Mouse (Mus musculus) E14TG2a.4 (cell line): ENCODE measurements around the gene Hist1h3f.
"Not testable (repeated sequence)": the region's sequence is repeated elsewhere in the genome, so short reads cannot be mapped to it uniquely, and the experiment has no call there.

Experiments used
- CTCF ChIP-seq: conservative IDR thresholded peaks from 2 replicates; pipeline ENCODE4 v1.5.1; 2014; ENCODE audit warnings: low read length
- NANOG ChIP-seq: IDR thresholded peaks from 2 replicates; pipeline ENCODE4 v1.6.1; 2014; ENCODE audit warnings: borderline replicate concordance, low read length, mixed read lengths
- POU5F1 ChIP-seq: IDR thresholded peaks from 2 replicates; pipeline ENCODE4 v1.6.1; 2014; ENCODE audit warnings: low read length, borderline replicate concordance

DNA sequence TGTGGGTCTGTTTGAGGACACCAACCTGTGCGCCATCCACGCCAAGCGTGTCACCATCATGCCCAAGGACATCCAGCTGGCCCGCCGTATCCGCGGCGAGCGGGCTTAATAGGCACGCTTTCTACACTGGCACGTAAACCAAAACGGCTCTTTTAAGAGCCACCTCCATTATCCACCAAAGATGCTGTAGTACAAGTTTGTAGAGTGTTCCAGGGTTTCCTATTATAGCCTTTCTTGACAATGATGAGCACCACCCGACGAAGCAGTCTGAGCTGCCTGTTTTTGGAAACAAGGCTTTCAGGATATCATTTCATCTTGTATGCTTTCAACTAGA lies 902 bp downstream of the Hist1h3f start:
- TF ChIP-seq CTCF, POU5F1, NANOG: not testable (repeated sequence)
